Mouse (Mus musculus) heart, embryonic 11.5 days (tissue): ENCODE results near the gene Armcx4. TPM values are rescaled to one million over a fixed set of nuclear protein-coding genes. Genes with fewer than 3 reads are reported as not detected.
"Not testable (repeated sequence)": the region's sequence is repeated elsewhere in the genome, so short reads cannot be mapped to it uniquely, and the experiment has no call there.

Experiments used
- ATAC-seq: fragments of 200-750 bp; cut with Nextera tagmentation; replicated peaks from 2 replicates; pipeline ENCODE4 v1.8.0; 2017; ENCODE audit warnings: moderate library complexity; ENCODE audit not compliant: insufficient number of reproducible peaks, low FRiP score, low TSS enrichment
- H3K27ac ChIP-seq: fragments of 300-500 bp; sonication (generic); 2 replicates; pipeline ENCODE4 v1.5.1; 2014; ENCODE audit warnings: mild to moderate bottlenecking, low read depth, low read length
- H3K27me3 ChIP-seq: fragments of 300-500 bp; sonication (generic); 2 replicates; pipeline ENCODE4 v1.6.1; 2014; ENCODE audit warnings: mild to moderate bottlenecking, low read length, mixed read lengths; ENCODE audit not compliant: control insufficient read depth, insufficient read depth
- H3K36me3 ChIP-seq: fragments of 300-500 bp; sonication (generic); 2 replicates; pipeline ENCODE4 v1.6.1; 2014; ENCODE audit warnings: mild to moderate bottlenecking, low read length, moderate library complexity, mixed read lengths; ENCODE audit not compliant: control insufficient read depth, insufficient read depth
- H3K4me1 ChIP-seq: fragments of 300-500 bp; sonication (generic); 2 replicates; pipeline ENCODE4 v1.6.1; 2014; ENCODE audit warnings: low read length; ENCODE audit not compliant: control insufficient read depth, insufficient read depth
- H3K4me2 ChIP-seq: fragments of 300-500 bp; sonication (generic); 2 replicates; pipeline ENCODE4 v1.6.1; 2014; ENCODE audit warnings: mild to moderate bottlenecking, moderate library complexity
- H3K4me3 ChIP-seq: fragments of 300-500 bp; sonication (generic); 2 replicates; pipeline ENCODE4 v1.5.1; 2014; ENCODE audit warnings: low read depth, low read length
- H3K9ac ChIP-seq: fragments of 300-500 bp; sonication (generic); 2 replicates; pipeline ENCODE4 v1.6.1; 2014; ENCODE audit warnings: mild to moderate bottlenecking, low read depth, low read length, moderate library complexity
- H3K9me3 ChIP-seq: fragments of 300-500 bp; sonication (generic); replicated peaks from 2 replicates; pipeline ENCODE4 v1.6.1; 2016; ENCODE audit warnings: low read length; ENCODE audit not compliant: control insufficient read depth
- WGBS: fragments of 180-500 bp; shearing (Covaris S2); extraction: QIAGEN DNeasy Blood & Tissue Kit; methylation state at CpG from one replicate; pipeline ENCODE4 v1.1.7; 2014; ENCODE audit not compliant: insufficient replicate concordance; 5-methylcytosine and 5-hydroxymethylcytosine counted together
- polyA plus RNA-seq: library from polyadenylated mRNA; unstranded; fragments of >200 nt; fragmentation: Nextera tagmentation; extraction: Ambion mirVana; gene quantifications from 2 replicates; pipeline ENCODE4 v1.2.1, GENCODE M21; 2014

The Armcx4 gene
- polyA plus RNA-seq, 1 experiment from 2014 or later = 4.6 TPM

DNA sequence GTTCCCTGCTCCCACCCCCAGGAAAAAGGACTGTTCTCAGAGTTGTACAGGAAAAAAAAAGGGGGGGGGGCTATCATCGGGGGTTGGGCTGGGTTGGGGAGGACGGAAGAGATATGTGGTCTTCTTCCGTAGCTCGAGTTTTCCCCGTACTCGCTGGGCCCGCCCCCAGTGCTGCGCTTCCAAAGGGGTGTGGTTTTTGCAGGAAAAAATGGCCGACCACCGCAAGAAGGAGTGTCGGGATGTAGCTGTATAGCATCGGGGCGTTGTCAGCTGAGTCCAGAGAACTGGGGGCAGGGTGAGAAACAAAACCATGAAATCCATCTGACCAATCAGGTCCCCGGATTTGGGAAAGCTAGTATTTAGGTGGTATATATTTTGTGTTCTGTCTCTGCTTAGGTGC, 32.2 kb downstream of the Armcx4 start:
- no peaks in the 10 kb centered on the region for H3K9me3 ChIP-seq
- peak; percentile 73 for ATAC-seq
- 20% methylated on average over 14 of the region's 14 CpGs for WGBS
- no peaks in the 10 kb centered on the region for H3K27me3 ChIP-seq
- peak overlapping the region; percentile 85 for H3K27ac ChIP-seq
- no peaks in the 10 kb centered on the region for H3K36me3 ChIP-seq
- peak overlapping the region; percentile 63 for H3K4me2 ChIP-seq
- no peaks in the 10 kb centered on the region for H3K4me1 ChIP-seq
- H3K4me3 ChIP-seq = peak overlapping the region; percentile 46
- H3K9ac ChIP-seq = peak overlapping the region; percentile 71

GRCm38 (mm10) chrX:134723762-134724161, 37.4 kb downstream of the Armcx4 start:
- not testable (repeated sequence) for H3K4me2 ChIP-seq, H3K27ac ChIP-seq
- 43% methylated on average over 1 of the region's 2 CpGs for WGBS

GRCm38 (mm10) chrX:134729778-134730177, 43.5 kb downstream of the Armcx4 start:
- WGBS = 44% methylated on average over 4 of the region's 4 CpGs
- no peak for ATAC-seq
- no peak overlapping the region for H3K9ac ChIP-seq
- H3K4me2 ChIP-seq = no peak overlapping the region
- H3K4me3 ChIP-seq = no peak overlapping the region
- H3K4me1 ChIP-seq = no peaks in the 10 kb centered on the region
- no peak overlapping the region for H3K27ac ChIP-seq
- H3K9me3 ChIP-seq = no peaks in the 10 kb centered on the region
- 0 out of 2 replicates have a peak, but pooled peaks cover 4% of the 10 kb centered on the region for H3K27me3 ChIP-seq
- no peaks in the 10 kb centered on the region for H3K36me3 ChIP-seq

More at GRCm38 (mm10) chrX:134723762-134724161, 37.4 kb downstream of the Armcx4 start:
- 0 out of 2 replicates have a peak, but pooled peaks have one; percentile 22 for ATAC-seq
- not testable (repeated sequence) for H3K9ac ChIP-seq, H3K36me3 ChIP-seq, H3K4me1 ChIP-seq, H3K9me3 ChIP-seq, H3K4me3 ChIP-seq, H3K27me3 ChIP-seq

DNA sequence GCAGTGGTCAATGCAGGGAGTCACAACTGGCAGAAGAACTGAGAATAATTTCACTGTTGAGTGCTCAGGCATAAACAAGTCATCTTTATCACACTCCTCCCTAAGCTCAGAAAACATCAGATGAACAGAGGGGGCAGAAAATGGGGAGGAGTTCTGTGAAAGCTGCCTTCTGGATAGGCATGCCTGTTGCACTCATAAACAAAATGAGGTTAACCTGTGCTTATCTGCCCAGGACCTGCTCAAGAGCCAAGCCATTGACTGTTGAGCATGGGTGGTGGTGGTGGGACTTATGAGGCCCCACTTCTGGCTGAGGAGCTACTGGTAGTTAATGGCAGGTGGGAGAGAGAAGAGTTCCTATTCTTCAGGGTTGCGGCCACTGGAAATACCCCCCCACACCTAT, 51.5 kb downstream of the Armcx4 start:
- H3K4me2 ChIP-seq = no peak overlapping the region
- no peaks in the 10 kb centered on the region for H3K36me3 ChIP-seq
- WGBS = 92% methylated on average over 1 of the region's 1 CpGs
- H3K4me3 ChIP-seq = no peak overlapping the region
- H3K27ac ChIP-seq = no peak overlapping the region
- no peaks in the 10 kb centered on the region for H3K4me1 ChIP-seq
- H3K9me3 ChIP-seq = no peaks in the 10 kb centered on the region
- H3K27me3 ChIP-seq = 0 out of 2 replicates have a peak, but pooled peaks cover 5% of the 10 kb centered on the region
- ATAC-seq = no peak
- H3K9ac ChIP-seq = no peak overlapping the region

GRCm38 (mm10) chrX:134739160-134739559, 52.8 kb downstream of the Armcx4 start:
- ATAC-seq = no peak
- Histone ChIP-seq H3K4me1 (no peaks in the 10 kb centered on the region), H3K4me3 (no peak overlapping the region), H3K9ac (no peak overlapping the region), H3K4me2 (no peak overlapping the region), H3K36me3 (no peaks in the 10 kb centered on the region), H3K27me3 (0 out of 2 replicates have a peak, but pooled peaks cover 5% of the 10 kb centered on the region), H3K9me3 (no peaks in the 10 kb centered on the region), H3K27ac (no peak overlapping the region)
- 58% methylated on average over 4 of the region's 4 CpGs for WGBS

DNA sequence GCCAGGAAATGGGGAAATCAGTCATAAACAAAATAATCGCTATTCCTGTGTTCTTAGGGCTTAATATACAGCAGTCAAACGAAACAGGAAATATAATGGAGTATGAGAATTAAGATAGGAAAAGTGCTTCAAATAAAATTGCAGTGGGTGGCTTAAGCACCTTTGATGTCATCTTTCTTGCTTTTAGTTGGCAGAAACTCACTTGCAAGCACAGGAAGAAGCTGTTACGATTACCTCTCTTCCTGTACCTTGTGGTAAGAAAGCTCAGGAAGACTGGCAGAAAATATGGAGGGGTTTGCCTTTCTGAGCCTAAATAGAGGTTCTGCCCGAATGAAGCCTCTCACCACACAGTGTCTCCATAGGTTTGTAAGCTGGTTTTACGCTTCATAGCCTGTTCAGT, 55.5 kb downstream of the Armcx4 start:
- no peaks in the 10 kb centered on the region for H3K4me1 ChIP-seq
- no peak overlapping the region for H3K27ac ChIP-seq
- H3K4me3 ChIP-seq = no peak overlapping the region
- WGBS = 69% methylated on average over 5 of the region's 5 CpGs
- H3K27me3 ChIP-seq = no peaks in the 10 kb centered on the region
- H3K9ac ChIP-seq = no peak overlapping the region
- H3K36me3 ChIP-seq = no peaks in the 10 kb centered on the region
- H3K9me3 ChIP-seq = no peaks in the 10 kb centered on the region
- no peak overlapping the region for H3K4me2 ChIP-seq
- no peak for ATAC-seq

Other genes starting within 250 kb of the Armcx4 start
- gene Taf7l, start 210.0 kb upstream of the Armcx4 start, polyA plus RNA-seq = not detected in 2 replicates
- 79.3 and 82.1 TPM in 2 replicates for gene Timm8a1, start 144.7 kb upstream of the Armcx4 start, polyA plus RNA-seq
- 1.4 and 2.1 TPM in 2 replicates for gene Btk, start 102.9 kb upstream of the Armcx4 start, polyA plus RNA-seq
- gene Rpl36a, start 100.9 kb upstream of the Armcx4 start, polyA plus RNA-seq = 303 TPM in 2 replicates
- gene Gla, start 85.4 kb upstream of the Armcx4 start, polyA plus RNA-seq = 3.7 TPM in 2 replicates
- gene Hnrnph2, start 85.3 kb upstream of the Armcx4 start, polyA plus RNA-seq = 83.0 and 125 TPM in 2 replicates
- 36.1 and 40.5 TPM in 2 replicates for gene Armcx1, start 31.4 kb downstream of the Armcx4 start, polyA plus RNA-seq
- gene Armcx6, start 64.9 kb downstream of the Armcx4 start, polyA plus RNA-seq = 16.6 and 18.4 TPM in 2 replicates
- 82.0 and 94.0 TPM in 2 replicates for gene Armcx3, start 70.1 kb downstream of the Armcx4 start, polyA plus RNA-seq
- gene Armcx2, start 122.7 kb downstream of the Armcx4 start, polyA plus RNA-seq = 58.1 and 75.6 TPM in 2 replicates